Comparison of ENCODE assay signal across 30 mouse cellular contexts in the genomic region with DNA sequence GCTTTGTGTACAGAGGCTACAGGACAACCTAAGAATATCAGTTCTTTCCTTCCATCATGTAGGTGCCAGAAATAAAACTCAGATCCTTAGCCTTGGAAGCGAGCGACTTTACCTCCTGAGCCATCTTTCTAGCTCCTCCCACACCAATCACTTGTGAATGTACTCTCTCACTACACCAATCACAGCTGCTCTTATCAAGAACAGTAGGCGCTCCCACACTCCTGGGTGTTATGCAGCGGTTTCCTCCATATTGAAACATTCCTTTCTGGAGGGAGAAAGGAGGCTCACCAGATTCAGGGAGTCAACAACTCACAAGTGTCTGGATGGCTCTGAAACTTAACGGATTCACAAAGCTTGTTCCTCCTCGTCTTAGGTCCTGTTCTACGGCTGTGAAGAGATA.
"Had no signal": no experiment of that assay in that cellular context is flagged by ENCODE, and none has a peak within 500 bp of the region (broad histone marks: within the 10 kb centered on the region; RNA-seq: fewer than 3 reads in every experiment).

No protein-coding gene starts in this region.

- H3K27ac ChIP-seq: left cerebral cortex, adult 2 months; limb, embryonic 10.5 days; limb, embryonic 12.5 days; limb, embryonic 13.5 days; limb, embryonic 15.5 days; liver, embryonic 12.5 days; liver, embryonic 13.5 days; liver, embryonic 14.5 days; liver, embryonic 15.5 days; lung, embryonic 15.5 days; macrophage; midbrain, embryonic 10.5 days; midbrain, embryonic 12.5 days; midbrain, embryonic 15.5 days had no signal

- ATAC-seq: liver, embryonic 12.5 days; liver, postnatal 0 days; lung, postnatal 0 days; midbrain, embryonic 15.5 days; midbrain, embryonic 16.5 days had no signal

- H3K4me1 ChIP-seq: liver, embryonic 12.5 days; liver, embryonic 13.5 days; liver, embryonic 15.5 days; lung, embryonic 15.5 days; megakaryocyte, embryonic 14.5 days had no signal

- H3K36me3 ChIP-seq: limb, embryonic 10.5 days; limb, embryonic 12.5 days; limb, embryonic 13.5 days; limb, embryonic 15.5 days; liver, embryonic 12.5 days; liver, embryonic 13.5 days; liver, embryonic 15.5 days; lung, embryonic 15.5 days; midbrain, embryonic 10.5 days; midbrain, embryonic 12.5 days; midbrain, embryonic 15.5 days had no signal

- H3K4me2 ChIP-seq: limb, embryonic 12.5 days; limb, embryonic 13.5 days; limb, embryonic 15.5 days; liver, embryonic 11.5 days; liver, embryonic 12.5 days; liver, embryonic 13.5 days; liver, embryonic 15.5 days; lung, embryonic 14.5 days; lung, embryonic 15.5 days; midbrain, embryonic 12.5 days; midbrain, embryonic 15.5 days had no signal

- H3K9me3 ChIP-seq: limb, embryonic 10.5 days; limb, embryonic 13.5 days; limb, embryonic 15.5 days; liver, embryonic 12.5 days; liver, embryonic 13.5 days; liver, embryonic 15.5 days; lung, embryonic 15.5 days; midbrain, embryonic 10.5 days; midbrain, embryonic 15.5 days had no signal

- DNase-seq: left cerebral cortex, postnatal 4 days; liver; liver, embryonic 13.5 days; liver, postnatal 0 days; lung, adult 18-20 months; lung, adult 2 months; lung, embryonic 14.5 days; lung, postnatal 10 days; lung, postnatal 14 days; lung, postnatal 36 days; lung, postnatal 4 days; midbrain, embryonic 14.5 days had no signal

- H3K27me3 ChIP-seq: limb, embryonic 13.5 days; limb, embryonic 15.5 days; liver, embryonic 15.5 days; lung, embryonic 15.5 days; megakaryocyte, embryonic 14.5 days; midbrain, embryonic 12.5 days; midbrain, embryonic 15.5 days had no signal

- H3K4me3 ChIP-seq: left cerebral cortex, adult 2 months; limb, embryonic 10.5 days; limb, embryonic 12.5 days; limb, embryonic 13.5 days; limb, embryonic 15.5 days; liver, embryonic 12.5 days; liver, embryonic 13.5 days; liver, embryonic 15.5 days; lung, embryonic 15.5 days; megakaryocyte, embryonic 14.5 days; midbrain, embryonic 10.5 days; midbrain, embryonic 12.5 days; midbrain, embryonic 15.5 days; myocyte had no signal

- H3K9ac ChIP-seq: limb, embryonic 12.5 days; limb, embryonic 13.5 days; limb, embryonic 15.5 days; liver, embryonic 12.5 days; liver, embryonic 13.5 days; liver, embryonic 14.5 days; liver, embryonic 15.5 days; liver, postnatal 0 days; lung, embryonic 14.5 days; lung, embryonic 15.5 days; midbrain, embryonic 12.5 days; midbrain, embryonic 15.5 days had no signal
